Mouse (Mus musculus): Measurements from ENCODE around the gene Paqr7. TPM values are rescaled to one million over a fixed set of nuclear protein-coding genes. Genes with fewer than 3 reads are reported as not detected.

Paqr7 gene
- polyA plus RNA-seq, 1 experiment from 2014 or later, result 6.7 TPM

DNA sequence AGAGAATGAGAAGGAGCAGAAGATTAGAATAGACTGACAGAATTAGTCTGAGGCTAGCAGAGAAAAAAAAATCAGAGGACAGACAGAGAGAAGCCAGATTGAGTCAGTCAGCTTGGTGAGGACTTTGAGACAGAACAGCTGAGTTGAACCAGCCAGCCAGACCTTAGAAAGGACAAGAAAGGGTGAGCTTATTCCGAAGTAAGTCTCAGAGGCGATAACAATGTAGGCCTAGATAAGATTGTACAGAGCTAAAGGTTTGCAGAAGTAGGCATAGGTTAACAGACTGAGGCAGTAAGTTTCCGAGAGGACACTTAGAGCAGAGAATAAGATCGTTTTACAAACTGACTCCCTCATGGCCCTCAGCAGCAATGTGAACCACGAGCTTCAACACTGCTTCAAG, 35.2 kb upstream of the Paqr7 start:
- WGBS, result 64% methylated on average over 5 of the region's 5 CpGs
- no peak overlapping the region for H3K4me3 ChIP-seq
- H3K27ac ChIP-seq, result no peak overlapping the region
- H3K9me3 ChIP-seq, result no peaks in the 10 kb centered on the region
- H3K9ac ChIP-seq, result no peak overlapping the region
- no peaks in the 10 kb centered on the region for H3K36me3 ChIP-seq
- H3K4me1 ChIP-seq, result no peaks in the 10 kb centered on the region
- H3K27me3 ChIP-seq, result no peaks in the 10 kb centered on the region
- H3K4me2 ChIP-seq, result no peak overlapping the region
- ATAC-seq (ENCODE audit: borderline replicate concordance, extremely low read depth, low FRiP score, low TSS enrichment), result no peak

DNA sequence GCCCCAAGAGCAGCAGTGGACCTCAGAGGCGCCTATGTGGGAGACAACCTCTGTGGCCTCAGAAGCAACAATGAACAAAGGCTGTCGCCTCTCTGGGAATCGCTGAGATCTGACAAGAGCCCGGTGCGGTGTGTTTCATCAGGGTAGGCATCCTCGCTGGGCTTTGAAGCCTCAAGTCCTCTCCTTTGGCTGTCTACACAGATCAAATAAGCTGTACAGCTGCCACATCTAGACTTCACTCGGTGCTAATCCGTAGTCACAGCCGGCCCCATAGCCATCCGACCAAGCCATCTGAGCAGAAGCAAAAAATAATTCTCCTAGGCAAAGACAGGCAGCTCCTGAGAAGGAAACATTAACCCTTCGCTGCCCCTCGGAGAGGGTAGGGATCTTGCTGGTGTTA, 30.7 kb upstream of the Paqr7 start:
- no peak overlapping the region for H3K27ac ChIP-seq
- no peak for ATAC-seq (ENCODE audit: borderline replicate concordance, extremely low read depth, low FRiP score, low TSS enrichment)
- no peak overlapping the region for H3K9ac ChIP-seq
- H3K27me3 ChIP-seq, result no peaks in the 10 kb centered on the region
- no peaks in the 10 kb centered on the region for H3K9me3 ChIP-seq
- no peak overlapping the region for H3K4me3 ChIP-seq
- 35% methylated on average over 12 of the region's 12 CpGs for WGBS
- H3K4me2 ChIP-seq, result no peak overlapping the region
- H3K4me1 ChIP-seq, result peaks cover 21% of the 10 kb centered on the region
- H3K36me3 ChIP-seq, result peaks cover 2% of the 10 kb centered on the region

DNA sequence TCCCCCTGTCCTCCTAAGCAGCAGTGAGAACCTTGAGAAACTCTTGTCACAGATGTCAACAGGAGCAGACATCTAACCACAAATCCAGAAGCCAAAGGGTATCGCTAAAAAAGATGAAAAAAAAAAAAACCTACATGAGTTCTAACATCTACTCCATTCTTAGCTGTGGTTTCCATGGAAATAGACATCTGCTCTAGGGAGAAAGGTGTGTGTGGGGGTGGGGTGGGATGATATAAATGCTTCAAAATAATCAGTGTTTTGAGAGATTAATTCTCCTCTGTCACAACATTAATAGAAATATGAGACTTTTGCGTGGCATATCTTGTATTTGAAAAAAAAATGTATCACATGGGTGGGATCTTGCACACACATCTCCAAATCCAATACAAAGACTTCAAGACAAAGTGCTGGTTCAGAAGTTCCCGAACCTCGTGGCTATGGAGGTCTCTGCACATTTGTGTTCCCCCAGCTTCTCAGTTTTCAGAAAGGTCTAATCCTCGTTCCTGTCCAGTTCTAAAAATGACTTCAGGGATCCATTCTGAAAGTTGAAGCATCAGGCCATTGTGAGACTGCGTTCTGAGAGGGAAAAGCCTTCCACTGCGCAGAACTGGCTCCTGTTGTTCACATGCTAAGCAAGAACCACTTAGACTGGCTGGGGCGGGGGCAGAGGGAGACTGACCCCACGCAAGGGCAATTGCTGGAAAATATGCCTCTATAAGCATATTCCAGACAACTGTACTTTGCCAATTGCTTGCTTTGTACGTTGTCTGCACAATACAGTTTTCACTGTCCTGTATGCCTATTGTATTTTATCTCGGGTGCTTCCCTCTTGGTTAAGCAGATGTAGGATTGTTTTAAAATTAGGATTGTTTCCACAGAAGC, 29.9 kb upstream of the Paqr7 start:
- ATAC-seq (ENCODE audit: borderline replicate concordance, extremely low read depth, low FRiP score, low TSS enrichment), result no peak
- 58% methylated on average over 11 of the region's 11 CpGs for WGBS
- peaks cover 26% of the 10 kb centered on the region for H3K4me1 ChIP-seq
- no peaks in the 10 kb centered on the region for H3K9me3 ChIP-seq
- no peak overlapping the region for H3K9ac ChIP-seq
- peaks cover 10% of the 10 kb centered on the region for H3K36me3 ChIP-seq
- no peaks in the 10 kb centered on the region for H3K27me3 ChIP-seq
- peak overlapping the region; percentile 99 for H3K4me2 ChIP-seq
- H3K27ac ChIP-seq, result peak overlapping the region; percentile 96
- peak overlapping the region; percentile 99 for H3K4me3 ChIP-seq

DNA sequence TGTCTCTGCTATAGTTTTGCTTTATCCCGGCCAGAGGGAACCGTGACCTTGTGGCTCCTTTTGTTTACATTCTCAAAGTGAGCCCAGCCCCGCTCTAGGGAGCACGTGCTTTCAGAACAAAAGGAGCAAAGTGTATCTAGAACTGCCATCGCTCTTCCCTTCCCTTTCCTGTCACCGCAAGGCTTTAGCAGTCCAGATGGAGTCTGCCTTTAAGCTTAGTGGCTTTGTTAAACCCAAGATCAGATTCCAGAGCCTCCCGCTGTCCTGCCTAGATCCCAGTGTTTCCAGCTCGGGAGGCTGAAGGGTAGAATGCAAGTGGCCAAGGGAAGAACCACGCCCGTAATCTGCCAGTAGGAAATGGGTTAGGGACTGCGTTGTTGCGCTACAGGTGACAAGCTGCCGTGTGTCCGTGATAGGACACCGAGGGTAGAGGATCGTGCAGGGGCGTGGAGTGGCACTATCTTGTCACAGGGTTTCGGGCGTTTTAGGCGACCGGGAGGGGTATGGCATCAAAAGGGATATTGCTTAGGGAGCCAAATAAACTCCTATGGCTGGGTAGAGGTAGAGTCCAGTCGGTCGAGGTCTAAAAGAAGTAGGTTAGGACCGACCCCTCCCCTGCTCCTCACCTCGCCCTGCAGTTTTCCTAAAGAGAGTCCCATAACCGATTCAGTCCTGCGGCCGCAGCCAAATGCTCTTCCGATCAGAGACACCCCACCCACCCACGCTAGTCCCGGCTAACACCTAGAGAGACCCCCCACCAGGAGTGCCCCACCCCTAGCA, 28.9 kb upstream of the Paqr7 start:
- Histone ChIP-seq H3K4me1 (peaks cover 26% of the 10 kb centered on the region), H3K4me3 (peak overlapping the region; percentile 99), H3K27me3 (no peaks in the 10 kb centered on the region), H3K9me3 (no peaks in the 10 kb centered on the region), H3K9ac (peak overlapping the region; percentile 95), H3K4me2 (peak overlapping the region; percentile 99), H3K36me3 (peaks cover 19% of the 10 kb centered on the region), H3K27ac (peak overlapping the region; percentile 96)
- peak; percentile 13 for ATAC-seq (ENCODE audit: borderline replicate concordance, extremely low read depth, low FRiP score, low TSS enrichment)
- WGBS, result under 1% methylated on average over 31 of the region's 31 CpGs

DNA sequence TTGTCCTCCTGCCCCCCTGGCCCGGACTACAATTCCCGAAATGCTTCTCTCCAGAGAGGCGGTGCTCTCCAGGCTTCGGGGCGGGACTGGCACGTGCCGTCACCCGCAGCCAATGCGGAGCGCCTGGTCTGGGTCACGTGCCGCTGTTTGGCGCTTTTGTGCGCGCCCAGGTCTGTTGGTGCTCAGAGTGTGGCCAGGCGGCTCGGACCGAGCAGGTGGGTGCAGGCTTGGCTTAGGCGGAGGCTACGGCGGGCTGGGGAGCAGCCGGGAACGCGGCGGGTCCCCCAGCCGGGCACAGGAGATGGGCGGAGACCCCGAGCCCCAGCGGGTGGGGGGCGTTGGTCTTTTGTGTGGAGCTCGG, 28.3 kb upstream of the Paqr7 start, which contains the start of gene Stmn1:
TSS of gene Stmn1 (plus strand) at position 106 of the 361 bp plus-strand sequence.
- H3K4me1 ChIP-seq, result peaks cover 26% of the 10 kb centered on the region
- peak within 1 kb of the TSS; percentile 99 for H3K4me3 ChIP-seq
- WGBS, result under 1% methylated on average over 31 of the region's 31 CpGs
- peaks cover 24% of the 10 kb centered on the region for H3K36me3 ChIP-seq
- peak within 1 kb of the TSS; percentile 95 for H3K9ac ChIP-seq
- peak; percentile 95 for ATAC-seq (ENCODE audit: borderline replicate concordance, extremely low read depth, low FRiP score, low TSS enrichment)
- no peaks in the 10 kb centered on the region for H3K9me3 ChIP-seq
- H3K27ac ChIP-seq, result peak within 1 kb of the TSS; percentile 96
- peak within 1 kb of the TSS; percentile 99 for H3K4me2 ChIP-seq
- no peaks in the 10 kb centered on the region for H3K27me3 ChIP-seq

DNA sequence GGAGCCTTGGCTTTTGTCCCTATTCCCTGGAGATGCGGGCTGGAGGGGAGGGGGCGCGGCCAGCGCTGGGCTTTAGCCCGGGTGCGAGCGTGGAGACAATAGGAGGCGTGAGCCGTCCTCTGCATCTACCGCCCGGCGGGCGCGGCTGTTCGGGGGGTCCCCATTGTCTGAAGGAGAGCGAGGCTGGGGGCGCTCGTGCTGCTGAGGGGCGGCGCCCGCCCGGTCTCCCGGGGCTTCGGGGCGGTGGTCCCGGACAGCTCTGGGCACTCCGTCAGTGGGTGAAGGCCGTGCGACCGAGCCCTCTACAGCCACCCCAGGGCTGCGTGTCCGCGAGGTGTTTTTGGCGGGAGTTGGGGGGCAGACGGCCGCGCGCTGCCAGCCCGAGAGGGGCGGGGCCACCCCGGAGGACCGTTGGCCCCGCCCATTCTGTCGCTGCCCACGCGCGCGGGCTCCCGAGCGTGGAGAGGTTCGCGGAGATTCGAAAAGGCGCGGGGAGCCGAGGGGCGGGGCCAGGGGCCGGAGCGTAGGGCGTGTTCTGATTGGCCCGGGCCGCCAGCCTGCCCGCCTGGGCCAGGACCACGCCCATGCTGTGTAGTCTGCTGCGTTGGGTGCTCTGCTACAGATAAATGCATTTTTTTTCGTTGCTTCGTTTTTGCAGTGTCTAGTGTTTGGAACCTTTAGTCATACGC, 27.8 kb upstream of the Paqr7 start:
- H3K4me1 ChIP-seq, result peaks cover 26% of the 10 kb centered on the region
- H3K36me3 ChIP-seq, result peaks cover 25% of the 10 kb centered on the region
- peak overlapping the region; percentile 96 for H3K27ac ChIP-seq
- H3K4me3 ChIP-seq, result peak overlapping the region; percentile 99
- H3K9ac ChIP-seq, result peak overlapping the region; percentile 95
- H3K27me3 ChIP-seq, result no peaks in the 10 kb centered on the region
- ATAC-seq (ENCODE audit: borderline replicate concordance, extremely low read depth, low FRiP score, low TSS enrichment), result peak; percentile 91
- peak overlapping the region; percentile 99 for H3K4me2 ChIP-seq
- no peaks in the 10 kb centered on the region for H3K9me3 ChIP-seq
- under 1% methylated on average over 68 of the region's 68 CpGs for WGBS

DNA sequence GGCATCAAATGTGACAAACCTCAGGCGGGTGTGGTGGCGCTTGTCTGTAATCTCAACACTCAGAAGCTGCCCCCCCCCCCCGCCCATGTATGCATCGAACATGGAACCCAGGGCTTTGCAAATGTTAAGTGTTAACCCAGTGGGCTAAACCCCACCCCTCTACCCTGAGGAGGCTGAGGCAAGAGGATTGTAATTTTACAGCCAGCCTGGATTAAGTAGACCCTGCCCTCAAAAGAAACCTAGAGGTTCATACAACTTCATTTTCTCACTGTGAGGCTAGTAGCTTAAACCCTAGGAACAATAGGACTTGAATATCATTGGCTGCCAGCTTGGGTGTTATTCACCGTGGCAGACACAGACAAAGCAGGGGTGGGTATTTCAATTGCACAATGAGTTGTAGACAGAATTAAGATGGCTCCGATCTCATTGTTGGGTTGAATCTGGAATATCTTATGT, 27.1 kb upstream of the Paqr7 start:
- Histone ChIP-seq H3K36me3 (peaks cover 32% of the 10 kb centered on the region), H3K4me3 (peak overlapping the region; percentile 99), H3K27me3 (no peaks in the 10 kb centered on the region), H3K9me3 (no peaks in the 10 kb centered on the region), H3K4me2 (peak overlapping the region; percentile 99), H3K9ac (peak overlapping the region; percentile 54), H3K4me1 (peaks cover 26% of the 10 kb centered on the region), H3K27ac (peak overlapping the region; percentile 47)
- 9% methylated on average over 6 of the region's 6 CpGs for WGBS
- no peak for ATAC-seq (ENCODE audit: borderline replicate concordance, extremely low read depth, low FRiP score, low TSS enrichment)

DNA sequence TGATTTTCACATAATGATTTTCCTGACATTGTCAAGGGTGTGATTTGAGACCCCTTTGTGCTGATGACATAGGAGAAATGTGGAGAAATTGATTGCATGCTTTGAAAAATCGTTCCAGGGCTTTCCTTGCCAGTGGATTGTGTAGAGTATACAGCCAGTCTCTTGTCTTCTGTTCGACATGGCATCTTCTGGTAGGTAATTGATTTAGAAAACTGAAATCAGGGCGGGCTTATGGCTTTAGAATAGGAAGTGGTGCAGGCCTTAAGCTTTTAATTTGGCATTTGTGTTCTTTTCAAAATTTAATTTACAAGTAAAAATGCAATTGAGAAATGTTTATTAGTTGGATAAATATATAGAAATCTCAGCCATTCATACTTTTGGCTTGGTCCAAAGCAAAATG, 26.5 kb upstream of the Paqr7 start:
- Histone ChIP-seq H3K9me3 (no peaks in the 10 kb centered on the region), H3K4me1 (peaks cover 26% of the 10 kb centered on the region), H3K27me3 (no peaks in the 10 kb centered on the region), H3K27ac (no peak overlapping the region), H3K4me3 (peak overlapping the region; percentile 99), H3K4me2 (peak overlapping the region; percentile 99), H3K9ac (0 out of 2 replicates have a peak overlapping the region, but pooled peaks have one; percentile 25), H3K36me3 (peaks cover 38% of the 10 kb centered on the region)
- ATAC-seq (ENCODE audit: borderline replicate concordance, extremely low read depth, low FRiP score, low TSS enrichment), result no peak
- WGBS, result 45% methylated on average over 3 of the region's 3 CpGs

DNA sequence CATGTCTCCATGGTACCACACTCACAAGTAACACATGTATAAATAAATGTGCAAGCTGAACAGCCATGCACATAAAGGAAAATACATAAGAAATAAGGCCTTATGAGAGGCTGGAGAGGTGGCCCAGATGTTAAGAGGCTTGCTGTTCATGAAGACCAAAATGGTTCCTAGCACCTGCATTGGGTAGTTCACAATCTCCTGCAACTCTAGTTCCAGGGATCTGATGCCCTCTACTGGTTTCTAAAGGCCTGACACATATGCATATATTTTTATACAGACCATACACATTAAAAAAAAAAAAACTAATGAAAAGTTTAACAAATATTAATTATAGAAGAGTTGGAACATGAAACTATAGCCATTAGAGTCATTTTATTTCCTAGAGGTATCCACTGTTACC, 25.0 kb upstream of the Paqr7 start:
- no peak for ATAC-seq (ENCODE audit: borderline replicate concordance, extremely low read depth, low FRiP score, low TSS enrichment)
- no peaks in the 10 kb centered on the region for H3K27me3 ChIP-seq

DNA sequence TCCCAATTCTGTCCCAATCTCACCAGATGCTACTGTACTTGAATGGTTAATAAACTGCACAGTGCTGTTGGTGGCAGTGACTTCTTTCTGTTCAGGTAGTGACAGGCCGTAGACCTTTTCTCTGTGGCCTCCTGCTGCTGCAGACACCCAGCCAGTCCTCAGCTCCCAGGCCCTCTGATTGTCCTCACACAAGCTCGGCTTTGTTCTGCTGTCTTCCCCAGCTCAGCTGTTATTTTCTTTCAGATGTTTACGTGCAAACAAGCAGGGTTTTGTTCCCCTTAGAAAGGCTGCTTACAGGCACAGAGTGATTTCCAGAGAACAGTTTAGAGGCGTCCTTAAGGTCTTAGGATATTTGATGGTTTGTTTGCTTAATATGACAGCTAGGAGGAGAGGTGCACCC, 22.7 kb upstream of the Paqr7 start:
- no peak overlapping the region for H3K4me2 ChIP-seq
- H3K9ac ChIP-seq, result no peak overlapping the region
- H3K27me3 ChIP-seq, result no peaks in the 10 kb centered on the region
- no peak for ATAC-seq (ENCODE audit: borderline replicate concordance, extremely low read depth, low FRiP score, low TSS enrichment)
- H3K27ac ChIP-seq, result no peak overlapping the region
- no peak overlapping the region for H3K4me3 ChIP-seq
- peaks cover 51% of the 10 kb centered on the region for H3K36me3 ChIP-seq
- peaks cover 13% of the 10 kb centered on the region; the same call in 1 of the 2 replicates for H3K4me1 ChIP-seq
- H3K9me3 ChIP-seq, result no peaks in the 10 kb centered on the region
- 79% methylated on average over 4 of the region's 4 CpGs for WGBS

More for the DNA sequence above, 25.0 kb upstream of the Paqr7 start:
- Histone ChIP-seq H3K27ac (no peak overlapping the region), H3K4me1 (peaks cover 26% of the 10 kb centered on the region), H3K36me3 (peaks cover 51% of the 10 kb centered on the region), H3K4me2 (no peak overlapping the region), H3K9ac (no peak overlapping the region), H3K9me3 (no peaks in the 10 kb centered on the region), H3K4me3 (no peak overlapping the region)

DNA sequence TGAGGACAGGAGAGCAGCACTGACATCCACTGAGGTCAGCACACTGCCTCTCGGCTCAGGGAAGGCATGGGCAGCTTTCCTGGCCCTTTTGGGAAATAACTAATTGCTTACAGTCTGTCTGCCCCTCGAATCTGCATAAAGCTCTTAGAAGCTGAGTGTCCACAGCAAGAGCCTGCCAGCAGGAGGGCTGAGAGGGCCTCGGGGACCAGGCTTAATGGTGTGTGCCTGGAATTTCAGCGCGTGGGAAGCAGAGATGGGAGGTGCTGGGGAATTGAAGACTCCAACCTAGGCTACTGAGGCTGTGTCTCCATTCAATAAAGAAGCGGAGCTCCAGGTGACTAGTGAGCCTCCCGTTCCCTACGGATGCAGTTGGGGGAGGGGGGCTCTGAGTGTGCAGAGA, 22.3 kb upstream of the Paqr7 start:
- ATAC-seq (ENCODE audit: borderline replicate concordance, extremely low read depth, low FRiP score, low TSS enrichment), result no peak
- Histone ChIP-seq H3K27me3 (no peaks in the 10 kb centered on the region), H3K27ac (no peak overlapping the region), H3K9ac (no peak overlapping the region), H3K36me3 (peaks cover 51% of the 10 kb centered on the region), H3K4me1 (peaks cover 13% of the 10 kb centered on the region; the same call in 1 of the 2 replicates), H3K9me3 (no peaks in the 10 kb centered on the region), H3K4me3 (no peak overlapping the region), H3K4me2 (no peak overlapping the region)
- 79% methylated on average over 8 of the region's 8 CpGs for WGBS
